Mouse (Mus musculus): ENCODE data around the gene Trp53bp1. TPM values are rescaled to one million over a fixed set of nuclear protein-coding genes. Genes with fewer than 3 reads are reported as not detected.

The Trp53bp1 gene
- 134 and 144 TPM in 2 replicates for polyA plus RNA-seq (2016; fragmentation: Nextera tagmentation; extraction: Ambion mirVana)

DNA sequence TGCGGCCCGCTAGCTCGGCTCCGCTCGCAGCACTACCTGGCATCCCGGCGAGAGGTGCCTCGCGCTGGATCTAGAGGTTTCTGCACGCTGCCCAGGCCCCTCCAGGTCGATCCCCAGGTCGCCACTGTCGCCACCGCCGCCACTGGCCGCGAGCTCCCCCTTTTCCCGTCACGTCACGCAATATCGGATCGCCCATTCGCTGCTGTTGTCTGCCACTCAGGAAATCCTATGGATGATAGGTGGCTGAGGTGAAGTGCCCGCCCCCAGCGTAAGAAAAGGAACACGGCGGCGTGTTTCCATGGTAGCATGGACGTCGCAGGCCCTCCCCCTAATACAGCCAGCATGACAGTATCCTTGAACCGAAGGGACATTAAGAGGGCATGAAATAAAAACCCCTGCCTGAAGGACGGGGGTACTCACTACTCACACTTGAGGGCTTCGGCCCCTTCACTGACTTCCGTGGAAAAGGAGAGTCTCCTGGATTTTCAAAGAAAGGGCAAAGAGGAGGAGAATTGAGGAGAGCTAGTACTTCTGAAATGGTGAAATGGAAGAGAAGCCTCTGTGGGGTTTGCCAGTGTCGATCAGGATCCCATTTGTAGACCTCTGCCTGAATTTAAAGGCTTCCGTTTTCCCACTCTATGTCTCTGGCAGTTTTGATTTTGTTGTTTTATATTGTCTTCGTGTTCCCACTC is at the start of gene Trp53bp1:
TSS of gene Trp53bp1 (minus strand) at position 172 of the 692 bp plus-strand sequence.
- Histone ChIP-seq H3K27me3 (ENCODE audit: poor library complexity, severe bottlenecking) (no peaks in the 10 kb centered on the region), H3K4me1 (peaks cover 37% of the 10 kb centered on the region), H3K9me3 (no peaks in the 10 kb centered on the region), H3K4me3 (peak within 1 kb of the TSS; percentile 98), H3K27ac (peak within 1 kb of the TSS; percentile 99), H3K36me3 (replicated peaks) (peaks cover 40% of the 10 kb centered on the region)
- DNase-seq (ENCODE audit: extremely low spot score, low spot score): peak; percentile 92
- WGBS: under 1% methylated on average over 37 of the region's 37 CpGs

DNA sequence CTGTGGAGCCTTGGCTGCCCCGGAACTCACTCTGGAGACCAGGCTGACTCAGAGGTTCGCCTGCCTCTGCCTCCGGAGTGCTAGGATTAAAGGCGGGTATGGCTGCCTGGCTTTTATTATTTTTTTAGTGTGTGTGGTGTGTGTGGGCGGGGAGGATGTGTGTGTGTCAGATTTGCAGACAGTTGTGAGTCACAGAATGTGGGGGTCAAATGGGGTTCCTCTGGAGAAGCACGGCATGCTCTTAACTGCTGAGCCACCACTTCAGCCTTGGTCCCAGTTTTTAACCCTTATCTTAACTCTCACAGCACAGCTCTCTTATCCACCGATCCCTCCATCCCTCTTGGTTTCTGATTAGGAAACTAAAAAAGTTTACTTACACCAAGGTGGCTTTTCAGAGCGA is 45.1 kb upstream of the Trp53bp1 start:
- H3K27me3 ChIP-seq (ENCODE audit: poor library complexity, severe bottlenecking): no peaks in the 10 kb centered on the region
- no peaks in the 10 kb centered on the region for H3K4me1 ChIP-seq
- WGBS: 83% methylated on average over 8 of the region's 8 CpGs
- no peaks in the 10 kb centered on the region for H3K9me3 ChIP-seq
- no peak overlapping the region for H3K27ac ChIP-seq
- peaks cover 11% of the 10 kb centered on the region for H3K36me3 ChIP-seq (replicated peaks)
- no peak overlapping the region for H3K4me3 ChIP-seq
- DNase-seq (ENCODE audit: extremely low spot score, low spot score): no peak

DNA sequence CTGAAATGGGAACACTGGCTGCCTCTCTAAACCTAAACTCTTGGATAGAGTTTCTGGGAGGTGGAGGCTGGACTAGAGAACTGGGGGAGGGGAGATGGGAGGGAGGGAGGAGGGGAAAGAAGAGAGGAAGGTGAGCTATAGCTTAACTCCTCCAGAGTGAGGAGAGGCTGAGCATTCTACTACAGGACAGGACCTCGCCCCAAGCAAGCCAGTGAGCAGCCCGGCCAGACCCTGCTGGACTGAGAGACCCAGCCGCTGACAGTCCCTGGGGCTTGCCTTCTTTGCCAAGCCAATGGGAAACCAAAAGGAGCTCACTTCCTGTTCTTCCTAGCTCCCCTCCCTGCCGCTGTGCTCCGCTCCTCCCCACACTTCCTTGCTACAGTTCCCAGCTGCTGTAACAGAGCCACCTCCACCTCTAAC is 37.8 kb upstream of the Trp53bp1 start:
- 40% methylated on average over 5 of the region's 5 CpGs for WGBS
- Histone ChIP-seq H3K27me3 (ENCODE audit: poor library complexity, severe bottlenecking) (peaks cover 6% of the 10 kb centered on the region; the same call in 1 of the 2 replicates), H3K4me3 (no peak overlapping the region), H3K9me3 (no peaks in the 10 kb centered on the region), H3K36me3 (replicated peaks) (peaks cover 54% of the 10 kb centered on the region), H3K4me1 (peaks cover 27% of the 10 kb centered on the region), H3K27ac (no peak overlapping the region)
- DNase-seq (ENCODE audit: extremely low spot score, low spot score): no peak

DNA sequence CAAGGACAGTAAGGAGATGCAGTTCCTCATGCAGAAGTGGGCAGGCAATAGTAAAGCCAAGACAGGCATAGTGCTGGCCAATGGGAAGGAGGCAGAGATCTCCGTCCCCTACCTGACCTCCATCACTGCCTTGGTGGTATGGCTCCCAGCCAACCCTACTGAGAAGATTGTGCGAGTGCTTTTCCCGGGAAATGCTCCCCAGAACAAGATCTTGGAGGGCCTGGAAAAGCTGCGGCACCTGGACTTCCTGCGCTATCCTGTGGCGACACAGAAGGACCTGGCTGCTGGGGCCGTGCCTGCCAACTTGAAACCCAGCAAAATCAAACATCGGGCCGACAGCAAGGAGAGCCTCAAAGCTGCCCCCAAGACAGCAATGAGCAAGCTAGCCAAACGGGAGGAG is 28.8 kb upstream of the Trp53bp1 start:
- H3K27me3 ChIP-seq (ENCODE audit: poor library complexity, severe bottlenecking): peaks cover 53% of the 10 kb centered on the region
- no peak overlapping the region for H3K4me3 ChIP-seq
- peaks cover 66% of the 10 kb centered on the region for H3K36me3 ChIP-seq (replicated peaks)
- H3K9me3 ChIP-seq: no peaks in the 10 kb centered on the region
- DNase-seq (ENCODE audit: extremely low spot score, low spot score): no peak
- 91% methylated on average over 10 of the region's 10 CpGs for WGBS
- H3K27ac ChIP-seq: no peak overlapping the region
- H3K4me1 ChIP-seq: peaks cover 40% of the 10 kb centered on the region

DNA sequence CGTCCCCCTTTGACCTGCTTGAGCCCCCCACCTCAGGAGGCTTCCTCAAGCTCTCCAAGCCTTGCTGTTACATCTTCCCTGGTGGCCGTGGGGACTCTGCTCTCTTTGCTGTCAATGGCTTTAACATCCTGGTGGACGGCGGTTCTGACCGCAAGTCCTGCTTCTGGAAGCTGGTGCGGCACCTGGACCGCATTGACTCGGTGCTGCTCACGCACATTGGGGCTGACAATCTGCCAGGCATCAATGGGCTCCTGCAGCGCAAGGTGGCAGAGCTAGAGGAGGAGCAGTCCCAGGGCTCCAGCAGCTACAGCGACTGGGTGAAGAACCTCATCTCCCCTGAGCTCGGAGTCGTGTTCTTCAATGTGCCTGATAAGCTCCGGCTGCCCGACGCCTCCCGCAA is 28.3 kb upstream of the Trp53bp1 start:
- H3K36me3 ChIP-seq (replicated peaks): peaks cover 60% of the 10 kb centered on the region
- H3K27me3 ChIP-seq (ENCODE audit: poor library complexity, severe bottlenecking): peaks cover 59% of the 10 kb centered on the region
- no peak for DNase-seq (ENCODE audit: extremely low spot score, low spot score)
- no peaks in the 10 kb centered on the region for H3K9me3 ChIP-seq
- 87% methylated on average over 17 of the region's 17 CpGs for WGBS
- H3K4me3 ChIP-seq: no peak overlapping the region
- H3K27ac ChIP-seq: no peak overlapping the region
- peaks cover 43% of the 10 kb centered on the region for H3K4me1 ChIP-seq

DNA sequence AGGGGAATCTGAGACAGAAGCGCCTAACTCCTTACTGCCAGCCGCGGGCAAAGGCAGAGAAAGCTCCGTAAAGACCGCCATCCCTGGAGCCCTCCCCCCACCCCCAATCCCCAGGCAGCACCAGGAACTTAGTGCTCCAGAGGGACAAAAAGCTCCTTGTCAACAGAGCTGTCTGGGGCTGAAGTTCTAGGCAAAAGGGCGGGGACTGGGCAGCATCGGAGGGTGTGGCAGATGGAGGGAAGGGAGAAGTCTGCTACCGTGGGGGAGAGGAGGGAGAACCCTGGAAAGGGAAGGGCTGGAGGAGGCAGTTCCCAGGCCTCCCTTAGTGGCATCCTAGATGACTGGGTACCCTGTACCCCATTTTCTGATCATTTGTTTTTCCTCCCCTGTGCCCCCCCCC is 26.9 kb upstream of the Trp53bp1 start:
- H3K36me3 ChIP-seq (replicated peaks): peaks cover 47% of the 10 kb centered on the region
- H3K4me1 ChIP-seq: peaks cover 53% of the 10 kb centered on the region
- no peak for DNase-seq (ENCODE audit: extremely low spot score, low spot score)
- H3K27ac ChIP-seq: peak overlapping the region; percentile 68
- peak overlapping the region; percentile 51; the same call in 1 of the 2 replicates for H3K4me3 ChIP-seq
- no peaks in the 10 kb centered on the region for H3K9me3 ChIP-seq
- H3K27me3 ChIP-seq (ENCODE audit: poor library complexity, severe bottlenecking): peaks cover 72% of the 10 kb centered on the region
- WGBS: 4% methylated on average over 8 of the region's 8 CpGs

DNA sequence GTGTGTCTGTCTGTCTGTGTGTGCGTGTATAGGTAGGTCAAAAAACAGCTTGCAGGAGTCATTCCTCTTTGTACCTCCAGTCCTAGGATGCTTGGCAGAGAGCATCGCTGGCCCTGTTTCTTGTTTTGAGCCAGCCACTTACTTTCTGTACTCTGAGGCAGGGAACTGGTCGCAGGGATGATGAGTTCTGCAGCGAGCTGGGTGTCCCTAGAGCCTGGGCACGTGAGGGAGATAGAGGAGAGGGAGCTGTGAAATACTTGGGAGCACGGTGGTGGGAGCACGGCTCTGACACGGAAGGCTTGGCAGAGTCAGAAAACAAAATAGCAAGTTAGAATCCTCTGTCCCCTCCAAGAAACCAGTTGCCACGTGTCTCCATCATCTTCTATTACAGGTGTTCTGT is 26.5 kb upstream of the Trp53bp1 start:
- Histone ChIP-seq H3K27ac (peak overlapping the region; percentile 68), H3K4me1 (peaks cover 53% of the 10 kb centered on the region)
- no peak for DNase-seq (ENCODE audit: extremely low spot score, low spot score)

DNA sequence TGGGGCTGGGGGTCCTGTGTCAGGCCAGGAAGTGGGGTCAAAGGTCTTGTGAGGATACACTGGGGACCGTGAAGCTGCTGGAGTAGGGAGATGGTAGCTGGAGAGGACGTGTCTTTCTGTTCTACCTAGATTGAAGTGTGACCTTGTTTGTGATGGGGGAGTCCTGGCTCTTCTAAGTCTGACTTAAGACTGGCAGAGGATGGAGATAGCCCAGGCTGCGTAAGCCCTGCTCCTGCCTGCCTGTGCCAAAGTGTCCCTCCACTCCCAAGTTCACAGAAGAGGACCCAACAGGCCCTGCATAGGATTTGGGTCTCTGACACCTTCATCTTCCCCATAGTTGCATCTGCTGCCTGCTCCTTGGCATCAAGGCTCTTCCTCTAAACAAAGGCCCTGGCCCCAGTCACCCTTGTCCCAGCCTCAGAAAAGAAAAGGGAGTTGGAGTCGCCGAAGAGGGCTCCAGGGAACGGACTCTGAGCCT is 25.6 kb upstream of the Trp53bp1 start:
- H3K27ac ChIP-seq: peak overlapping the region; percentile 68
- H3K4me3 ChIP-seq: peak overlapping the region; percentile 51
- no peak for DNase-seq (ENCODE audit: extremely low spot score, low spot score)
- H3K9me3 ChIP-seq: no peaks in the 10 kb centered on the region
- 8% methylated on average over 6 of the region's 6 CpGs for WGBS
- peaks cover 85% of the 10 kb centered on the region for H3K27me3 ChIP-seq (ENCODE audit: poor library complexity, severe bottlenecking)
- peaks cover 34% of the 10 kb centered on the region for H3K36me3 ChIP-seq (replicated peaks)
- H3K4me1 ChIP-seq: peaks cover 53% of the 10 kb centered on the region

More for the DNA sequence above, 26.5 kb upstream of the Trp53bp1 start:
- peaks cover 43% of the 10 kb centered on the region for H3K36me3 ChIP-seq (replicated peaks)
- 10% methylated on average over 9 of the region's 9 CpGs for WGBS
- H3K4me3 ChIP-seq: peak overlapping the region; percentile 51
- no peaks in the 10 kb centered on the region for H3K9me3 ChIP-seq
- H3K27me3 ChIP-seq (ENCODE audit: poor library complexity, severe bottlenecking): peaks cover 76% of the 10 kb centered on the region

DNA sequence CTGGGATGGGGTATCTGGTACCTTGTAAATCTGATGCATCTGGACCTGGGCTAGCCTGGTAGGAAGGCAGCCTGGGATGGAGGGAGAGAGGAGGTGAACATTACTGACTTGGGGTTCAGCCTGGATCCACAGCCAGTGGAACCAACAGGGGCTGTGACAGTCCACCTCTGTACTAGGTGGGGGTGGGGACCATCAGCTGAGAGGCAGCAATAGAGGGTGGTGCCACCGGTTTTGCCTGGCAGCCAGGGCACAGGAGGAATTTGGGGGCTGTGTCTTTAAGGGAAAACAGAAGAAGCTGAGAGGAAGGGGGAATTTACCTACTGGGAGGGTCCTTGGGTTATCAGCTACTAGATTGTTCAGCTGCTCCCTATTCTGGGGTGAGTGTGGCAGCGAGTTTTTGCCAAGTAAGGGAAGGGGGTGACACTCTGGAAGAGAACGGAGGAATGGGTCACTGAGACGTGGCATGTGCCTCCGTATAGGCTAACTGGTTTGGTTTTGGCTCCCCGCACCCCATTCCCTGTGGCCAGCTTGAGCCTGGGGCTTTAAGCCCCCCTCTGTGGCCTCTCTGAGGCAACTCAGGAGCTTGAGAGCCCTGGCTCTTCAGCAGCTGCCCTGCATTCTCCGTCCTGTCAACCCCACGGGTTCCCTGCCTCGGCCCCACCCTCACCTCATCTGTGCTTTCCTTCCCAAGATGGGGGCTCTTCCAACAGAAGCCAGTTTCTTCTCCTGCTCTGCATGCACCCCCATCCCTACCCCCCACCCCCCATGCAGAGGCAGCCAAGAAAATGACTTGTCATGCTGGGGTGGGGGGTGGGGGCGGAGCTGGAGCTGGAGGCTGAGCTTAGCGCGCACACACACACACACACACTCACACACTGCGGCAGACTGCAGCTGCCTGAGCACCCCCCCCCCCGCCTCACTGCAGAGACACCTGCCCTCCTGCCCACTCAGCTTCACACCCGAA is 24.7 kb upstream of the Trp53bp1 start:
- H3K4me1 ChIP-seq: peaks cover 55% of the 10 kb centered on the region
- DNase-seq (ENCODE audit: extremely low spot score, low spot score): no peak
- H3K27me3 ChIP-seq (ENCODE audit: poor library complexity, severe bottlenecking): peaks cover 94% of the 10 kb centered on the region
- H3K27ac ChIP-seq: peak overlapping the region; percentile 68
- WGBS: under 1% methylated on average over 15 of the region's 15 CpGs
- H3K4me3 ChIP-seq: peak overlapping the region; percentile 51
- H3K36me3 ChIP-seq (replicated peaks): peaks cover 25% of the 10 kb centered on the region
- H3K9me3 ChIP-seq: no peaks in the 10 kb centered on the region

DNA sequence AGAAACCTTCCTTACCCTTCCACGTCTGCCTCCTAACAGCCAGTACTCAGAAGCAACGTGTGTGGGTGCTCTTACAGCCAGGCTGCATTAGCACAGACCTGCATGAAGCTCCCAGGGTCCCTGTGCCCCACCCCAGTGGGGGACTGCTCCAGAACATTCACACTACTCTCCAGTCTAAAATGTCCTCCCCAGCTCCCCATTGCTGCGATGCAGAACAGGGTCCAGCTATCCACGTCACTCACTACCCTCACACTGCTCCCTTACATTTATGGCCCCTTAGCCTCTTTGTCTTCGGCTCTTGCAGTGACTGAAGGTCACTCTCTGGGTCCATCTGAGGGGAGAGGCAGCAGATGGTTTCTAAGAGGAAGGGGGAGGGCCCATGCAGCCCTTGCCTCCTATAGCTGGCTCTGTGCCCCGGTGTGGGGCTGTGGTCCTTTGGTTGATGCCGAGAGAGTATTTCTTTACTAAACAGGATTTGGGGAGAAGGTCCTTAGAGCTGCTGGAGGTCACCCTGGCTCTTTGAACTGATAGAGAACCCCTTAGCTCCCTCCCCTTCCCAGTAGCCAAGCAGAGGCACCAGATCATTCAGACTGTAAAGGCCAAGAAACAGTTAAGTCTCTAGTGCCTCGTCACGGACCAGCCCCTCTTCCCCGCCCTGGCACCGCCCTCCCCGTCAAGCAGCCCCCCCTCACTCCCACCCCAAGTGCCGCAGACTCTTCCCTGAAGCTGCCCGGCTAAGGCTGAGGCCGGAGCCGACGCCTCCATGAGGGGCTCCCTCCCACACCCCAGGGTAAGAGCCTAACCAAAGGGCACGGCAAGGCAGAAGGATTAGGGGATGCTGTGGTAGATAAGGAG is 23.8 kb upstream of the Trp53bp1 start:
- 2% methylated on average over 18 of the region's 18 CpGs for WGBS
- H3K4me3 ChIP-seq: peak overlapping the region; percentile 51
- peaks cover 64% of the 10 kb centered on the region for H3K4me1 ChIP-seq
- no peaks in the 10 kb centered on the region for H3K9me3 ChIP-seq
- peaks cover 16% of the 10 kb centered on the region for H3K36me3 ChIP-seq (replicated peaks)
- DNase-seq (ENCODE audit: extremely low spot score, low spot score): peak; percentile 51
- H3K27ac ChIP-seq: peak overlapping the region; percentile 68
- H3K27me3 ChIP-seq (ENCODE audit: poor library complexity, severe bottlenecking): peaks cover 100% of the 10 kb centered on the region

DNA sequence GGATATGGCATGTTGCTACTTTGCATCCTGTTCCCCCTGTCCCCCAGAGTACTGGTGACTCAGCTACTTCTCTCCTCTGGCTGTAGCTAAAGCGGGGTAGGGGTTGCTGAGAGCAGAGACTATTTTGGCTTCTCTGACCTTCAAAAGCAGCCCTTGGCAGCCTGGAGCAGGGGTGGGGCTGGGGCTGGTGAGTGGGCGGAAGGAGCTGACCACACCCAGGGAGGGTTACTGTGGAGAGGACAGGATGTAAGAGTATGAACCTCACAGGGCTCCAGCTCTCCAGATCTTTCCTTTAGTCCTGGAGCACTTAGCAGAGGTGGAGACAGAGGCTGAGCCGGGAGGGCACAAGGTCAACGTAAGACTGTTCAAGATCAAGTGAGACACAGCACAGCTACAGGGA is 23.0 kb upstream of the Trp53bp1 start:
- Histone ChIP-seq H3K4me1 (peaks cover 70% of the 10 kb centered on the region), H3K4me3 (peak overlapping the region; percentile 51), H3K9me3 (no peaks in the 10 kb centered on the region), H3K27me3 (ENCODE audit: poor library complexity, severe bottlenecking) (peaks cover 95% of the 10 kb centered on the region), H3K27ac (peak overlapping the region; percentile 68), H3K36me3 (replicated peaks) (peaks cover 8% of the 10 kb centered on the region)
- DNase-seq (ENCODE audit: extremely low spot score, low spot score): no peak
- WGBS: 35% methylated on average over 4 of the region's 4 CpGs
